Mouse (Mus musculus): ENCODE measurements around the gene Naa20. TPM values are rescaled to one million over a fixed set of nuclear protein-coding genes. Genes with fewer than 3 reads are reported as not detected.

Naa20 gene
- total RNA-seq, 2 experiments from 2014 or later = 65.0 to 72.0 TPM

GRCm38 (mm10) chr2:145948402-145948954 is 46.6 kb downstream of the Naa20 start:
- DNase-seq (ENCODE audit: low spot score in 2 of 2) = no peak

GRCm38 (mm10) chr2:145949475-145950068 is 47.7 kb downstream of the Naa20 start:
- DNase-seq (ENCODE audit: low spot score in 2 of 2) = no peak

- no peak for DNase-seq (ENCODE audit: low spot score in 2 of 2)
Measured at GRCm38 (mm10) chr2:145950239-145950638, 48.3 kb downstream of the Naa20 start.

GRCm38 (mm10) chr2:145952726-145953125 is 50.8 kb downstream of the Naa20 start:
- no peak for DNase-seq (ENCODE audit: low spot score in 2 of 2)

GRCm38 (mm10) chr2:145955844-145956243 is 53.9 kb downstream of the Naa20 start:
- no peak for DNase-seq (ENCODE audit: low spot score in 2 of 2)

GRCm38 (mm10) chr2:145956318-145956717 is 54.4 kb downstream of the Naa20 start:
- no peak for DNase-seq (ENCODE audit: low spot score in 2 of 2)

- DNase-seq (ENCODE audit: low spot score in 2 of 2) = no peak
Measured at GRCm38 (mm10) chr2:145957450-145957849, 55.6 kb downstream of the Naa20 start.

- no peak for DNase-seq (ENCODE audit: low spot score in 2 of 2)
Measured at GRCm38 (mm10) chr2:145958097-145958496, 56.2 kb downstream of the Naa20 start.

- DNase-seq (ENCODE audit: low spot score in 2 of 2) = no peak
Measured at GRCm38 (mm10) chr2:145958551-145958950, 56.7 kb downstream of the Naa20 start.

GRCm38 (mm10) chr2:145961861-145962260 is 60.0 kb downstream of the Naa20 start:
- DNase-seq (ENCODE audit: low spot score in 2 of 2) = no peak

Small RNAs within 50 kb of the gene (microRNA-seq; reads per million reads assigned to microRNA genes)
- gene Gm25026 = not detected

Other genes with a start within 250 kb of the Naa20 start
- gene Rin2, start 226.9 kb upstream of the Naa20 start, total RNA-seq (2021) = 10 to 100 TPM; 25.4 to 25.5 TPM
- not detected for gene Cfap61, start 32.7 kb downstream of the Naa20 start, total RNA-seq (2021)
- 10 to 100 TPM; 17.8 to 20.4 TPM for gene Crnkl1, start 32.9 kb downstream of the Naa20 start, total RNA-seq (2021)